Mouse (Mus musculus) heart, embryonic 13.5 days (tissue): ENCODE data around the gene Trpm8. TPM values are rescaled to one million over a fixed set of nuclear protein-coding genes. Genes with fewer than 3 reads are reported as not detected.

Experiments
- ATAC-seq: fragments of 200-750 bp; cut with Nextera tagmentation; 2 replicates; pipeline ENCODE4 v1.8.0; 2017; ENCODE audit warnings: moderate TSS enrichment; ENCODE audit not compliant: insufficient number of reproducible peaks, low FRiP score, low TSS enrichment; ENCODE audit errors: extremely low read depth
- H3K27ac ChIP-seq: fragments of 300-500 bp; sonication (generic); replicated peaks from 2 replicates; pipeline ENCODE4 v1.5.1; 2015; ENCODE audit warnings: moderate library complexity, mild to moderate bottlenecking, inconsistent platforms
- H3K27me3 ChIP-seq: fragments of 300-500 bp; sonication (generic); replicated peaks from 2 replicates; pipeline ENCODE4 v1.6.1; 2015; ENCODE audit warnings: mild to moderate bottlenecking, inconsistent platforms
- H3K36me3 ChIP-seq: fragments of 300-500 bp; sonication (generic); 2 replicates; pipeline ENCODE4 v1.6.1; 2015; ENCODE audit warnings: mild to moderate bottlenecking, inconsistent platforms
- H3K4me1 ChIP-seq: fragments of 300-500 bp; sonication (generic); 2 replicates; pipeline ENCODE4 v1.6.1; 2015; ENCODE audit warnings: inconsistent platforms
- H3K4me2 ChIP-seq: fragments of 300-500 bp; sonication (generic); 2 replicates; pipeline ENCODE4 v1.6.1; 2015; ENCODE audit warnings: inconsistent platforms, mild to moderate bottlenecking, moderate library complexity
- H3K4me3 ChIP-seq: fragments of 300-500 bp; sonication (generic); 2 replicates; pipeline ENCODE4 v1.5.1; 2015; ENCODE audit warnings: moderate library complexity, mild to moderate bottlenecking, inconsistent platforms
- H3K9ac ChIP-seq: fragments of 300-500 bp; sonication (generic); 2 replicates; pipeline ENCODE4 v1.6.1; 2015; ENCODE audit warnings: inconsistent platforms, mild to moderate bottlenecking, moderate library complexity
- H3K9me3 ChIP-seq: fragments of 300-500 bp; sonication (generic); 2 replicates; pipeline ENCODE4 v1.6.1; 2016; ENCODE audit warnings: inconsistent platforms
- WGBS: fragments of 180-500 bp; shearing (Covaris S2); methylation state at CpG from one replicate; pipeline ENCODE4 v1.1.7; 2015; ENCODE audit warnings: mixed read lengths; 5-methylcytosine and 5-hydroxymethylcytosine counted together
- polyA plus RNA-seq: library from polyadenylated mRNA; unstranded; fragments of >200 nt; fragmentation: Nextera tagmentation; extraction: Ambion mirVana; gene quantifications from 2 replicates; pipeline ENCODE4 v1.2.1, GENCODE M21; 2015

The Trpm8 gene
- polyA plus RNA-seq, 1 experiment from 2014 or later = 0.03 TPM

DNA sequence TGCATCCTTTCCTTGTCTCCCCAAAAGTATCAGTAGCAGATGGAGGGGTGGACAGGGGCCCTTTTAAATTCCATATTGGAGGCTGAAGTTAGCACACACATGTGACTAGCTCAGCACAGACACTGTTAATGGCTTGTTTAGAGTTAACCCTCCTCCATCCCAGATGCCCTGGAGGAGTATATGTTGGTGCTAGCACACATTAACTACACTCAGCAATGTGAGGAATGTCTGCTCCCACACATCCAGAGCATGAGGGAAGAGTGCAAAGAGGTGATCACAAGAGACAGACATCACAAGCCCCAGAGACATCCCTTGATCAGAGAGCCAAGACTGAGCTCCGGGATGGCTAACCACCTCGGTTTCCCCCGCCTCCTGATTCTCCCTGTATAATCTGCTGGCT is 125.9 kb downstream of the Trpm8 start:
- Histone ChIP-seq H3K36me3 (no peaks in the 10 kb centered on the region), H3K9me3 (no peaks in the 10 kb centered on the region), H3K4me2 (no peak overlapping the region), H3K4me3 (no peak overlapping the region), H3K4me1 (peaks cover 5% of the 10 kb centered on the region), H3K27me3 (no peaks in the 10 kb centered on the region), H3K9ac (no peak overlapping the region), H3K27ac (no peak overlapping the region)
- ATAC-seq = no peak
- WGBS = 63% methylated on average over 3 of the region's 3 CpGs

DNA sequence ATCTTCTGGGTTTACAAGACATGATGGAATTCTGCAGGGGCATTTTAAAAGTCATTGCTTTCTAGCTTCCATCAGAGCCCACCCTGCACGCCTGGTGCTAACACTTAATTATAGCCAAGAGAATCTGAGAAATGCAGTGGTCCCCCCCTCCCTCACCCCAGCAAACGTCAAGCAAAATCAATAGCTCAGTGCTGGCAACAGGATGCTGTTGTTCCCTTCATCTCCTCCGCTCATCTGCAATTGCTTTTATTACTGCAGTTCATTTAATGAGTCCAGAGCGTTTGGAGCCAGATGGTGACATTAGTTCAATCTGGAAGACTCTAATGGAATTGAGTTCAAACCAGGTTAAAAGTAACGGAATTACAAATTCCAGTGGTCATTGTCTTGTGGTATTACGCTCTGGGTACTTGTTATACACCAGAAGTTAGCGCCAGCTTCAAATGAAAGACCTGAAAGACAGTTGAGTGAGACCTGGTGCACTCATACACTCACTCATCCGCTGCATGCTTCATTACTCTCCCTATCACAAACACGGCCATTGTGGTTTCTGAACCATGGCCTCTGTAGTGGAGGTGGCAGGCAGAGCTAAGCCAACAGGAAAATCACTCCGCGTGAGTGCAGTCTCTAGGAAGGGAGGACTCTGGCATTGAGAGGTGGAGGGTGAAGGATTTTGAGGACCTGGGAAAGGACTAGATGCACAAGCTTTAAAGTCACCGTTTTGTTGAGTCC is 128.8 kb downstream of the Trpm8 start:
- Histone ChIP-seq H3K9ac (no peak overlapping the region), H3K4me2 (no peak overlapping the region), H3K4me1 (no peaks in the 10 kb centered on the region), H3K4me3 (no peak overlapping the region), H3K27me3 (no peaks in the 10 kb centered on the region), H3K27ac (no peak overlapping the region), H3K36me3 (no peaks in the 10 kb centered on the region), H3K9me3 (no peaks in the 10 kb centered on the region)
- no peak for ATAC-seq
- WGBS = 69% methylated on average over 12 of the region's 12 CpGs

DNA sequence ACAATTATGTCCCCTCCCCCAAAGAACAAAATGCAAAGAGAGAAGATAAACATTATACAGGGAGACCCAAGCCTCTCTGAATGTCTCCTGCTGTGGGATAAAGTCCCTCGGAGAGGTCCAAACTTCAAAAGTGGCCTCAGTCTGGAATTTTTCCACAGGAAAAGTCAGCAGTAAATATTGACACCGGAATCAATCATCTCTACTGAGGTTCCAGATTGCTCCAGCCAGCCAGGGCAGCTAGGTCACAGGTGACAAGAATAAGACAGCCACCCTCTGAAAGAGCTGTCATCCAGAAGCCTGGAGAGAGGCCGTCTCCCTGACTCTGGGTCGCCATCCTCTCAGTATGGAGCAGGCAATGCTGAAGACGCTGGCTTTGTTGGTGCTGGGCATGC is 129.3 kb downstream of the Trpm8 start, which contains the start of gene Spp2:
Spp2 (plus strand) TSS at position 155 of the 392 bp plus-strand sequence.
- no peaks in the 10 kb centered on the region for H3K36me3 ChIP-seq
- no peaks in the 10 kb centered on the region for H3K27me3 ChIP-seq
- H3K27ac ChIP-seq = no peak within 1 kb of the TSS
- ATAC-seq = no peak
- H3K4me3 ChIP-seq = no peak within 1 kb of the TSS
- H3K9me3 ChIP-seq = no peaks in the 10 kb centered on the region
- no peak within 1 kb of the TSS for H3K4me2 ChIP-seq
- no peak within 1 kb of the TSS for H3K9ac ChIP-seq
- WGBS = 71% methylated on average over 5 of the region's 5 CpGs
- H3K4me1 ChIP-seq = no peaks in the 10 kb centered on the region

DNA sequence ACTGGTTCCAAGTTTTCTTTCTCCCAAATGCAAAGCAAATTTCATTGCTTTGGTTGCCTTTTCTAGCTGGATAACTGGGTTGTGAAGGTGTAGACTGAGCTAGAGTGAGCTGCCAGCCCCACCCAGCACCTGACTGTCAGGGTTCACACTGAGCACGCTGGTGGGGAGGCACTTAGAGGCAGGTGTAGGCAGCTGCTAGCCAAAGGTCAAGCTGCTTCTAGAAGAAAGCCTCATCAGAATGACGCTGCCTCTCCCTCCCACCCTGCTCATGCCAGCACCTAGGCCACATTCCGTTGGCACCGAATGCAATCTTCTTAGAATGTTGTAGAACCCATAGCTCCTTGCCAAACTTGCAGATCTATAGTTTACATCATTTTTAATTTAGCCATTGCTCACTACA is 130.9 kb downstream of the Trpm8 start:
- no peak for ATAC-seq
- H3K9me3 ChIP-seq = no peaks in the 10 kb centered on the region
- 81% methylated on average over 4 of the region's 4 CpGs for WGBS
- no peaks in the 10 kb centered on the region for H3K36me3 ChIP-seq
- no peak overlapping the region for H3K4me2 ChIP-seq
- H3K27ac ChIP-seq = no peak overlapping the region
- no peaks in the 10 kb centered on the region for H3K27me3 ChIP-seq
- H3K9ac ChIP-seq = no peak overlapping the region
- no peak overlapping the region for H3K4me3 ChIP-seq
- no peaks in the 10 kb centered on the region for H3K4me1 ChIP-seq

DNA sequence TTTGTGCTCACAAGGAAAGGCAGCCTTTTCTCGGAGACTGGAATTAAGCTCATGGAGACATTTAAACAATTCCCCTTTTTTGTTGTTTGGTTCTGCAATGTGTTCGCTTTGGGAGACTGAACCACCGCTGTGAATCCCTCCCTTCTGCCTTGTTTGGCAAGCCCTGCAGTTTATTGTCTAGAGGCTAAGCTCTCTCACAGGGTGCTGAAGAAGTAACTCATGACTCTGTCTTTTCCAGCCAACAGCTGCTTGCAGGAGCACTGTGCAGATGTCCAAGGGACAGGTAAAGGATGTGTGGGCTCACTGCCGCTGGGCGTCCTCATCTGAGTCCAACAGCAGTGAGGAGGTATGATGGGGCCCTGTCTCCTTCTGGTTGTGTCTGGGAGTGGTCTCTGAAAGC is 134.6 kb downstream of the Trpm8 start:
- Histone ChIP-seq H3K36me3 (no peaks in the 10 kb centered on the region), H3K27ac (no peak overlapping the region), H3K4me2 (no peak overlapping the region), H3K4me1 (no peaks in the 10 kb centered on the region), H3K27me3 (no peaks in the 10 kb centered on the region), H3K4me3 (no peak overlapping the region), H3K9me3 (no peaks in the 10 kb centered on the region), H3K9ac (no peak overlapping the region)
- 70% methylated on average over 5 of the region's 5 CpGs for WGBS
- ATAC-seq = no peak

DNA sequence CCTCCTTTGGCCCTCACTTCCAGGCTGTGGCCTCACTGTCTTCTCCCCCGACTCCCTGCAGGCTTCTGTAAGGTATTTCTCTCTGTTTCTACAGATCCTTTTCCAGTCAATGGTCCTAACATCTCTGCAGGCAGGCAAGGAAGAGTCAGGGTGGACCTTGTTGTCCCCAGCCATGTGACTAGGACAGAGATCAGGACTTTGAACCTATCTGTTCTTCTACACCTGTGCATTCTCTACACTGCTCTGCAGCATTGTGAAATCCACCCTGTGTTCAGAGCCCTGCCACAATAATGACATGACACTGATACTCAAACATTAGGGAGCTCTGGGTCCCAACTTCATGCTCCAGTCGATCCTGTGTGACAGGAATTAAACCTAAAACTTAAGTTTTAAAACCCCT is 141.5 kb downstream of the Trpm8 start:
- no peak overlapping the region for H3K4me2 ChIP-seq
- H3K4me3 ChIP-seq = no peak overlapping the region
- no peaks in the 10 kb centered on the region for H3K36me3 ChIP-seq
- H3K9me3 ChIP-seq = no peaks in the 10 kb centered on the region
- no peaks in the 10 kb centered on the region for H3K27me3 ChIP-seq
- no peak overlapping the region for H3K9ac ChIP-seq
- no peak for ATAC-seq
- H3K27ac ChIP-seq = peak overlapping the region; percentile 45
- 0 out of 2 replicates have a peak, but pooled peaks cover 4% of the 10 kb centered on the region for H3K4me1 ChIP-seq
- 56% methylated on average over 2 of the region's 2 CpGs for WGBS

DNA sequence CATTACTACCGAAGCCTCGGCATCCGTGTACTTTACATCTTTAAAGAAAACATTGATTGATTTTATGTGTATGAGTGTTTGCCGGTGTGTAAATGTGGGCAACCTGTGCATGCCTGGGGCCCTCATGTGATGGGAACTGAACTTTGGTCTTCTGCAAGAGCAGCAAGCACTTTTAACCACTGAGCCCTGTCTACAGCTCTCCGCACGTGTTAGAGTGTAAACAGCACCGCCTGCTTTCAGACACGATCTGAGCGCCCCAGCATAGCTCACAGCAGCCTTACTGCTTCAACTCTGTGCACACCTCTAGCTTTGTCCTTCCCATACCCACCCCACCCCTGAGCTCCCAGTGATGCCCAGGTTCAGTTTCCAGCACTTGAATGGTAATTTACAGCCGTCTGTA is 144.6 kb downstream of the Trpm8 start:
- no peak overlapping the region for H3K27ac ChIP-seq
- H3K4me2 ChIP-seq = no peak overlapping the region
- H3K9ac ChIP-seq = no peak overlapping the region
- H3K9me3 ChIP-seq = no peaks in the 10 kb centered on the region
- 68% methylated on average over 10 of the region's 10 CpGs for WGBS
- no peaks in the 10 kb centered on the region for H3K36me3 ChIP-seq
- H3K27me3 ChIP-seq = peaks cover 16% of the 10 kb centered on the region
- no peak overlapping the region for H3K4me3 ChIP-seq
- no peak for ATAC-seq
- H3K4me1 ChIP-seq = 0 out of 2 replicates have a peak, but pooled peaks cover 4% of the 10 kb centered on the region

DNA sequence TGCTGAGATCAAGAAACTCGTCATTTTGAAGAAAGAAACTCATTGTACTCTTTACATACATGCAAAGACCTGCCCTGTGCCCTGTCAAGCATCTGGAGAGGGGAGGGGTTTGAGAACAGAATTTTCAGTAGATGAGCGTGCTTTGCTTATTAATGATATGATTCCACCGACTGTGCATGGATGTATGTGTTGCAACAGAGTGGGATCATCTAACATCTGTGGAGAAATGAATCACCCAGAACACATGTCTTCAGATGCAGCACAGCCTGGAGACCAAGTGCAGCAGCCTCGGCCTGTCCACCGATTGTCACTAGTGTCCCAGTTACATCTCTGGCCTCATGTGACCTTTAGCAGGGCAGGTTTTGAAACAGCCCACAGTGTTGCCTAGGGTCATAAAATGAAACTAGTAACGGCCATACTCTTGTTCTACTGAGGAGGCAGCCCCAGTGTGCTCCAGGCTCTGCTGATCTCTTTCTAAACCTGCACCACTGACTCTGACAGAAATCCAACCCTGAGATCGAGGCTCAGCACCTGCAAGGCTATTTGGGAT is 145.5 kb downstream of the Trpm8 start:
- 67% methylated on average over 7 of the region's 7 CpGs for WGBS

DNA sequence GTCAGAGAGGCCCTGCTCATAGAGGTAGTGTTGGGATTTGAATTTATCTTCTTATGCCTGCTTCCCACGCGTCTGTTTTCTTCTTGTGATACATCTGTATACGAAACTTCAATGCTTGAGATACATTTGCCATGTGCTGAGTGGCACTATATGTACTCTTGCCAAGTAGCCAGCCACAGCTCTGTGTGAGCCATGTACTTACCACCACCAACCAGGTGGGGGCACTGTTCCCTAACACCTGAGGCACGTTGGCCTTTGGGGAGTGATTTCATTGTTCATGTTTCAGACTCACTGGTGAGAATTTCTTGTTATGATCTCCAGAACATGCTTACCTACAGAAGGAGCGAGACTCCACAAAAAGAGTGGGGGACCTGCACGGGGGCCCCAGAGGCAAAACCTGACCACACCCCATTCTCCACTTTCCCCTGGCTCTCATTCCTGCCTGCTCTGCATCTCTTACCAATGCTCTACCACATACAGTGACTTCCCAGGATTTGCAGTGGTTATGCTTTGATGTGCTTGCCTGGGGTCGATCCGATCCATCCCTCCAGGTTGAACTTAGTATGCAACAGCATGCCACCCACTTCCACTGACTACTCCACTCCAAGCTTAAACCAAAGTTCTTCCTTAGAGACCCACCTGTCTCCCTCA is 147.3 kb downstream of the Trpm8 start:
- H3K27ac ChIP-seq = no peak overlapping the region
- H3K36me3 ChIP-seq = no peaks in the 10 kb centered on the region
- 21% methylated on average over 8 of the region's 8 CpGs for WGBS
- no peak overlapping the region for H3K4me3 ChIP-seq
- H3K4me2 ChIP-seq = no peak overlapping the region
- 0 out of 2 replicates have a peak, but pooled peaks cover 5% of the 10 kb centered on the region for H3K4me1 ChIP-seq
- no peaks in the 10 kb centered on the region for H3K9me3 ChIP-seq
- H3K27me3 ChIP-seq = peaks cover 21% of the 10 kb centered on the region
- no peak for ATAC-seq
- H3K9ac ChIP-seq = 0 out of 2 replicates have a peak overlapping the region, but pooled peaks have one; percentile 4

More for the DNA sequence above, 145.5 kb downstream of the Trpm8 start:
- Histone ChIP-seq H3K4me1 (0 out of 2 replicates have a peak, but pooled peaks cover 4% of the 10 kb centered on the region), H3K27me3 (peaks cover 21% of the 10 kb centered on the region), H3K36me3 (no peaks in the 10 kb centered on the region), H3K4me2 (no peak overlapping the region), H3K9me3 (no peaks in the 10 kb centered on the region), H3K4me3 (no peak overlapping the region), H3K9ac (no peak overlapping the region), H3K27ac (no peak overlapping the region)
- no peak for ATAC-seq

DNA sequence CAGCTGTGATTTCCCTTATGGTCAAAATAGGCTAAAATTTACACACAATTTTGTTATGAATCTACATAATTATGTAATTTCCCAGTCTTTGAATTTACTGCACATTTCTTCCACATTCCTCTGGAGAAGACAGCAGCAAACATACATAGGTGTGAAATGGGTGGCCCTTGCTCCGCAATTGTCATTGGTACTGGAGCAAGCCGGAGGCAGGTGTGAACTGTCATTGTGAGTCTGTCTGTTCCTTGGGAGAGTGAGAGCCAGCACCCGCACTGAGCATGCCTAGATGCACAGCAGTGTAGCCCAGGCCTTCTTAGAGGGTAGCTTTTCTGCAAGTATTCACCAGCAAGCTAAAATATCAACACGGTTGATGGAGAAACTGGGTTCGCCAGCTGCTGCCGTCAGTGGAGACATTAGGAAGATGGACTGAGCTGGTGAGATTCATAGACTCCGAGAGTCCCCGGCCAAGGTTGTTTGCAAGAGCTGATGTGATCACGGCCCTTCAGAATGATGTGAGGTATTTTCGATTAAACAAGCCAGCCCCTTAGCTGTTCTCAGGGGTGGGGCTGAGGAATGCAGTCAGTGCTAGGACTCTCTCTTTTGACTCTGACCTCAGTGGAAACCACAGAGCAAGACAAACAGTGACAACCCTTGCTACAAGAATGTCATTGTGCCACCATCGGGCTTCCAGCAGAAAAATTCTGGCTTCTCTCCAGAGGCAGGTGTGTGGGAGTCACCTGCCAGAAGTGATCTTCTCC is 150.7 kb downstream of the Trpm8 start:
- Histone ChIP-seq H3K4me1 (0 out of 2 replicates have a peak, but pooled peaks cover 5% of the 10 kb centered on the region), H3K9me3 (no peaks in the 10 kb centered on the region), H3K4me3 (no peak overlapping the region), H3K36me3 (no peaks in the 10 kb centered on the region), H3K27me3 (peaks cover 21% of the 10 kb centered on the region), H3K27ac (no peak overlapping the region), H3K9ac (no peak overlapping the region), H3K4me2 (no peak overlapping the region)
- ATAC-seq = no peak
- 67% methylated on average over 11 of the region's 11 CpGs for WGBS

DNA sequence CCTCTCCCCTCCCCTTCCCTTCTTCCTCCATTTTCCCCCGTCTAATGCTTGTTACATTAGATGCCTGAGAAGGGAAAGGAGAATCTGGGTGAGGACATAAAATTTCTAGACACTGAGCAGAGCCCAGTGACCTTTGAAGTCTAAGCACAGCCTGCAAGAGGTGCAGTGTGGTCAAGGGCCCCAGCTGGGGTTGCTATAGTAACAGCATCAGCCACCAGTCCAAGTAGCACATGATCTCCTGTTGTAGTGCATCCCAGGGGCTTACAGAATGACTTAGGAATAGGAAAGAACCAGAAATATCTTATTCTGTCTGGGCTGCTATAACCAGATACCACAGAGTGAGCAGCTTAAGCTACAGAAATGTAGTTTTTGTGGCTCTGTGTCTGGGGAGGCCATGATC is 152.0 kb downstream of the Trpm8 start:
- Histone ChIP-seq H3K4me3 (no peak overlapping the region), H3K27ac (no peak overlapping the region), H3K9me3 (no peaks in the 10 kb centered on the region), H3K9ac (no peak overlapping the region), H3K27me3 (peaks cover 21% of the 10 kb centered on the region), H3K4me2 (no peak overlapping the region), H3K4me1 (0 out of 2 replicates have a peak, but pooled peaks cover 5% of the 10 kb centered on the region), H3K36me3 (no peaks in the 10 kb centered on the region)
- no peak for ATAC-seq
- WGBS = 47% methylated on average over 1 of the region's 1 CpGs
